Mouse (Mus musculus) v-Abl transformed pro-B cells (cell line): ENCODE data around the gene Olfr481.

Experiments used
- in situ Hi-C, 2 experiments: fragments of 400-800 bp; cut with MboI; formaldehyde crosslinking; loops; one replicate each; pipeline ENCODE4 v1.15.1; 2025; ENCODE audit not compliant: unreplicated experiment in 2 of 2

Olfr481 gene

GRCm38 (mm10) chr7:108079555-108079954, at the start of gene Olfr481:
Gene Olfr481, plus strand, starts transcription at chr7:108079855.
- in situ Hi-C loops: no loop called here

- in situ Hi-C loops: no loop called here
Measured at GRCm38 (mm10) chr7:108033889-108034288, 45.8 kb upstream of the Olfr481 start, which contains the start of gene Olfr478. Gene Olfr478, minus strand, starts transcription at chr7:108033989.

- in situ Hi-C loops: no loop called here
Measured at GRCm38 (mm10) chr7:108050393-108050792, 29.3 kb upstream of the Olfr481 start, which contains the start of gene Olfr479. Gene Olfr479, plus strand, starts transcription at chr7:108050693.

- in situ Hi-C loops: no loop called here
Measured at GRCm38 (mm10) chr7:108067246-108067645, 12.4 kb upstream of the Olfr481 start, which contains the start of gene Olfr480. Gene Olfr480, minus strand, starts transcription at chr7:108067346.

GRCm38 (mm10) chr7:108097486-108097885, 17.8 kb downstream of the Olfr481 start, which contains the start of gene Olfr482:
Gene Olfr482, minus strand, starts transcription at chr7:108097586.
- in situ Hi-C loops: no loop called here

- in situ Hi-C loops: no loop called here
Measured at GRCm38 (mm10) chr7:108100549-108100948, 20.9 kb downstream of the Olfr481 start, which contains the start of gene Olfr483. Gene Olfr483, plus strand, starts transcription at chr7:108100849.

- in situ Hi-C loops: no loop called here
Measured at GRCm38 (mm10) chr7:108120681-108121080, 41.0 kb downstream of the Olfr481 start.

- in situ Hi-C loops: no loop called here
Measured at GRCm38 (mm10) chr7:108121416-108121815, 41.8 kb downstream of the Olfr481 start.

GRCm38 (mm10) chr7:108127349-108127748, 47.7 kb downstream of the Olfr481 start, which contains the start of gene Olfr484:
Gene Olfr484, minus strand, starts transcription at chr7:108127449.
- in situ Hi-C loops: no loop called here
